Mouse (Mus musculus) heart, adult 2 months (tissue): Measurements from ENCODE around the gene Teddm2.

ENCODE experiments used
- CTCF ChIP-seq: fragments of 200-600 bp; IDR thresholded peaks from 2 replicates; pipeline ENCODE4 v1.8.1; 2022; ENCODE audit warnings: antibody characterized with exemption, mild to moderate bottlenecking, moderate library complexity
- EP300 ChIP-seq: fragments of 200-500 bp; IDR thresholded peaks from 2 replicates; pipeline ENCODE4 v1.6.1; 2011; ENCODE audit warnings: low read depth, low read length, control low read depth; ENCODE audit not compliant: insufficient read depth
- POLR2A ChIP-seq: fragments of 200-500 bp; IDR thresholded peaks from 2 replicates; pipeline ENCODE4 v1.6.1; 2011; ENCODE audit warnings: mild to moderate bottlenecking, low read depth, low read length, control low read depth; ENCODE audit not compliant: insufficient read depth

DNA sequence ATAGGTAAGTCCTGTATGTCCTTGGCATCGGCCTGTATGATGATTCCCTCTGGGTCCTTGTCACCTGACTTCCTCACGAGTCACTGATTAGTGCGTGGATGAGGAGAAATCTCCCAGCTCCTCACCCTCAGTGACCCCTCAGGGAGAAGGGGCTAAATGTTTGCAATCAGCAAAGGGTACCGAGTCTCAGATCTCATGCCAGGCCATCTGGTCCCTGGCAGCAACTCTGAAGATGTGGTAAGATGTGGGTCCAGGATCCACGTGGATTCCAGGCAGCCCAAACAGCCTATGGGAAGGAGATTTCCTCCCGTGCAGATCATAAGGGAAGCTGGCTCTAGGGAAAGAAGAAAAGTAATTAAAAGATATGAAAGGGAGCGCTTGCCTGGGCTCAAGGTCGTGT lies 44.1 kb downstream of the Teddm2 start:
- TF ChIP-seq POLR2A (no peak), CTCF (no peak), EP300 (no peak)
